Mouse (Mus musculus) naive thymus-derived CD4-positive, alpha-beta T cell, adult 2 months (primary cell): ENCODE results near the gene Tmem53.
"Not testable (repeated sequence)": the region's sequence is repeated elsewhere in the genome, so short reads cannot be mapped to it uniquely, and the experiment has no call there.

Experiments used
- DNase-seq: peaks from one replicate; pipeline ENCODE4 v3.0.0-alpha.2; 2011; ENCODE audit warnings: low read depth

Tmem53 gene

DNA sequence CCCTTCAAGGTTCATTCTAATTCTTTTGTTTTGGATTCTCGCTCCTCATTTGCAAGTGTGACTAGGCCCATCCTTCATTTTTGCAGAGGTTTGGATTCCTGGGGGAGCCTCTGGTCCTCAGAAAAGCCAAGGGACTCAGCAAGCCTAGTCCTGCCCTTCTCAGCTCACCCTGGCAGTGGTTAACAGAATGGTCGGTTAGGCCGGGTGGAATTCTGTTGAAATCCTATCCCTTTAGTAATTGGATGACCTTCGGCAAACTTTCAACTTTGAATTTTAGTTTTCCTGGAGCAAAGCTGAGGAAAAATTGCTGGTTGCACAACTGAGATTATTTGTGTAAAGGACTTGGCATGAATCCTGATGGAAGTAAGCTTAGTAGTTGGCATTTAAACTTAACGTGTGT, 600 bp downstream of the Tmem53 start:
- DNase-seq: no peak

DNA sequence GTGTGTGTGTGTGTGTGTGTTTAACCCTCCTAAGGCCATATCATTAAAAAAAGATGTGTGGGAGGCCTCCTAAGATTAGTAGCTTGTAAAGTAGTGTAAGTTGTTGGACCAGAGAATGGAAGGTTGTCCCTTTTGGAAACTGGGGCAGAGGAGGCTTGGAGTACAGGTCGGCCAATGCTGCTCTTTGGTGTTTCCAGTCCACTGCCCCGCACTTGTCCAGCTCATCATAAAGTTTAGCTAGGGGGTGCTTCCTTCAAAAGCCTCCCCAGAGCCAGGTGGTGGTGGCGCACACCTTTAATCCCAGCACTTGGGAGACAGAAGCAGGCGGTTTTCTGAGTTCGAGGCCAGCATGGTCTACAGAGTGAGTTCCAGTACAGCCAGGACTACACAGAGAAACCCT, 1.0 kb downstream of the Tmem53 start:
- no peak for DNase-seq

DNA sequence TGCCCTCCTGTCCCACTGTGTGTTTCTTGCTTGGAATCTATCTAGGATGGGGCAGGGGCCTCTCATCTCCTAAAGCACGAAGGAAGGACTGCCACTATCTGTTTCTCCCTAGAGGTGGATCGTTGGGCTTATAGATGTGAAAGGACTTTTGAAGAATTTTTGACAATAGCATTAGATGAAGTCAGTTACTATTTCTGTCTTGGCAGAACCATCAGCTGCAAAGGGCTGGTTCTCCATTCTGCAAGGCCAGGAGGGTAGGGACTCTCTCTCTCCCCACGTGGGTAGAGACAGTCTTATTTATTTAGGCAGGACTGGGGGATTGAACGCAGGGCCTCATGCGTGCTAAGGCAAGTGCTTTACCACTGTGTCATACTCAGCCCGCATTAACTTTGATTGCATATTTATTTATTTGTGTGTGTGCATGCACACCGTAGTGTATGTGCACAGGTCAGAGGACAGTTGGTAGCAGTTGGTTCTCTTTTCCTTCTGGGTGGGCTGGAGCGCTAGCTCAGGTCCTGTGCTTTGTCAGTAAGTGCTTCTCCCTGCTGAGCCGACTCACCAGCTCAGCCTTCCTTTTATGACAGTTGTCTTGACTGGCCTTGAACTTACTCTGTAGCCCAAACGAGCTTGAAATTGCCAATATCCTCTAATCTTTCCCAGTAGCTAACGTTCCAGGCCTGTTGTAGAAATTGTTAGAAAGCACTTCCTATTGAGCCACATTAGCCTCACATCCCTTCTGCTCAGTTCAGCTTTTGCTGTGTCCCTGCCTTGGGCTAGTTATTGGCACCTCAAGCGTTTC, 1.7 kb downstream of the Tmem53 start:
- no peak for DNase-seq

DNA sequence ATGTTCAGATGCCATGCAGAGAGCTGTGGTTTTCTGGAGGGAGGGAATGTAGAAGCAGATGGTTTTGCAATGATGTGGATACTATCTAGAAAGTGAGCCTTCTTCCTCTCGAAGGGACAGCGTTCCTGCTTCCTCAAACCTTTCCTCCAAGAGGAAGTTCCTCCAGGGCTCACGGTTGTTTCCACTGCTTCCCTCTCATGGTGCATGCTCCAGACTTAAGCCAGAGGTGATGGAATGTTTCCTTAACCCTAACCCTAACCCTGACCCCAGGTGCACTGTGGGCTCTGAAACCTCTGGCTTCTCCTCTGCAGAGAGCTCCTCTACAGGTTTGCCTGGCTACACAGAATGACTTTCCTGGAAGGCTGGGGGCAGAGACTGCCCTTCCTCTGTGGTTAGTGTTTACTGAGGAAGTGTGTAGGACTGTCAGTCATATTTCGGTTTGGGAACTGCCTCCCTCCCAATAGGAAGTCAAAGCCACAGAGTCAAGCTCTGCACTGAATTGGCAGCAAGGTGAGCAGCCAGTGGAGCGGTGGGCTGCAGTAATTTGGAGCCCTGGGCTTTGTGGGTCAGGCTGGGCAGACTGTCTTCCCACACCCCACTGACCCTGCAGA, 2.4 kb downstream of the Tmem53 start:
- no peak for DNase-seq

DNA sequence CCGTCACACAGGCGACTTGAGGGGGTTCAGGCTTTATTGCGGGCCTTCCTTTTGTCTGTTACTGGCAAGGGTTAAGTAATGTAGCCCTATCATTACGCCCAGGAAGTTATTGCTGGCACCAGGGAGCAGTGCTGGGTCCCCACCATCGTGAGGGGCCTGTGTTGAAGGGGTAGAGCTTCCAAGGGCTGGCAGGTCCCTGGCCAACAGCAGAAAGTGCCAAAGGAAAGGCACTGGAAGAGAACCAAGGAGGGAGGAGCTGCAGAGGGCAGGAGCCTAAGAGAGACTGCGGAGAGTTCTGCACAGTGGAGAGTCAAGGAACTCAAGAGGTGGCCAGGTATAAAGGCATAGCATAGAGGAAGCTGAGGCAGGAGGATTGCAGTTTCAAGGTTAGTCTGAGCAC, 2.9 kb downstream of the Tmem53 start:
- no peak for DNase-seq

DNA sequence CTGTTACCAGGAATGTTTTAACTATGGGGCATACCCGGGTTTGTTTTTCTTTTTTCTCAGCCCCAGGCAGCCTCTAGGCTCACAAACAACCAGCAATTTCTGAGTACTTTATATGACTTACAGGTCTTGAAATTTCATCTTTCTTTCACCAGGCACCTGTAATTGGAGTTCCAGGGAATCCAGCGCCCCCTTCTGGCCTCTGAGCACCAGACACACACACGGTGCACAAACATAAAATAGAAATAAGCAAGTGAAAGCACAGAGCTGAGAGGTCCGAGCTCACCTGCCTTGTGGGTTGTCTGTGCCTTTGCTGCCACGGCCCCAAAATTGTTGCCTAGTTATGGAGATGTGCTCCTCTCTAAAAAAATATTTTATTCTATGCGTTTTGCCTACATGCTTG, 8.2 kb downstream of the Tmem53 start:
- DNase-seq: not testable (repeated sequence)

DNA sequence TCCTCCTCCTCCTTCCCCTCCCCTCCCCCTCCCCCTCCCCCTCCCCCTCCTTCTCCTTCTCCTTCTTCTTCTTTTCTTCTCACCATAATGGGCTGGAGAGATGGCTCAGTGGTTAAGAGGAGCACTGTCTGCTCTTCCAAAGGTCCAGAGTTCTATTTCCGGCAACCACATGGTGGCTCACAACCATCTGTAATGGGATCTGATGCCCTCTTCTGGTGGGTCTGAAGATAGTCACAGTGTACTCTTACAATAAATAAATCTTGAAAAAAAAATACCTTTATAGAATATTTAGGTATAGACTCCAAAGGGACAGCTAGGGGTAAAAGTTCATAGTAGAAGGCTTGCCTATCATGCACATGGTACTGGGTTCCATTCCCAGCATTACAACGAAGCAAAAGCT, 9.5 kb downstream of the Tmem53 start:
- no peak for DNase-seq

DNA sequence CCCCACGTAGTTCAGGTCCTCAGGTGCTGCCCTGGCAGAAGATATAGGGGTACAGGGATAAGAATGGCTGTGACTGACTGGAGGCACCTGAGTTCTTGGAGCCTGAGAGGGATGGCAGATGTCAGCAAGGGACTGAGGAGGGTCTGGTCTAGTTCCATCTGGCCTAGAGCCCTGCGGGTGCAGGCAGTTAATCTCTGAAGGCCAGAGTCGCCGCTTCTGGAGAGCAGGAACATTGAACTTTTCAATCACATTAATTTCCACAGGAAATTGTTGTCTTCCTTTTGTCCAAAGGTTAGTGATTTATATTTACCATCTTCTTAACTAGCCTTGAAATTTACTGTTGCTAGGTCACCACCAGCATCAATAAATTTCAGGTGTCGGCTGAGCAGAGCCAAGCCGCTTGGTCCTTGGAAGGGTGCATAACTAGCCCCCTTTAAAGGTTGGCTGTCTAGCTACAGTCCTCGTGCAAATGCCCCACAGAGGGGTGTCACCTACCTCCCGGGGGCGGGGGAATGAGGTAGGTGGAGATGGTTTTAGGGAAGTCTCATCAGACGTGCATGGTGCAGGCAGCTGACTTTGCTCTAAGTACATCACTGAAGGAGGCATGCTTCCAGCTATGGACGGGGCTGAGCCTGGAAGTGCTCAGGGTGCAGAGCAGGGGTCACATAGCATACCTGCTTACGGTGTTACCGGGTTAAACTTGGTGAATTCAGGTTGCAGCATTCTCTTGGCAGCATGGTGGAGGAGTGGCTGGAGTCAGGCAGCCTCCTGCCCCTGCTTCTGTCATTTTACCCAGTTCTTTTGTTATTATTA, 10.6 kb downstream of the Tmem53 start:
- DNase-seq: no peak

DNA sequence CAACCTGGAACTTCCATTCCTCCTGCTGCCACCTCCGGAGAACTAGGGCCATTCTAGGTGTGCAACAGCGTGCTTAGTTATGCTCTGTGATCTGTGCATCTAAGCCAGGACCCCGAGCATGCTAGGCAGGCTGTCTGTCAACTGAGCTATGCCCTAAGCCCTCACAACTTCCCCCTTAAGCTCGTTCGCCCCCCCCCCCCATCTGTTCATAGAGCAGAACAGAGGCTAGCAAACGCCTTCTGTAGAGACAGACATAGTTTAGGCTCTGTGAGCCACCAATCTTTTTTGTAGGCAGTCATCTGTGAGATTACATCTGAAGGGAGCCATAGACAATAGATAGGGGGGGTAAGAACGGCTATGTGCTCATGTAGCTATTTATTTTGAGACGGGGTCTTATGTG, 11.2 kb downstream of the Tmem53 start:
- DNase-seq: no peak

DNA sequence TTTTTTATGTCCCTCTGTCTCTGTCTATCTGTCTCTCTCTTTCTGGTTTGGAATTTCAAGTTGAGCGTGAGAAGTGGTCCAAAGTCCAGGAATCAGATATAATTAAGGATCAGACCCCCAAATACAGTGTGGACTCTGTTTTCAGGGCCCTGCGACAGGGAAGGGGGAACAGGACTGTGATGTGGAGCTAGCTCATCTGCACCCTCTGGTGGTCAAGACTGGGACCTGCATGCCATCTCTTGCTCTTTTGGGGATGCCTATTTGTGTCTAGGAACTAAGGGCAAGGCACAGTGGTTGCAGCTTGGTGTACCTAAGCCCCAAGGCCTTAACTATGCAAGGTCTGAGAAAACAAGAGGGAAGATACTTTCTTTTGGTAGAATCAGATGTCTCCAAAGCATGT, 15.5 kb downstream of the Tmem53 start:
- peak; percentile 83 for DNase-seq

DNA sequence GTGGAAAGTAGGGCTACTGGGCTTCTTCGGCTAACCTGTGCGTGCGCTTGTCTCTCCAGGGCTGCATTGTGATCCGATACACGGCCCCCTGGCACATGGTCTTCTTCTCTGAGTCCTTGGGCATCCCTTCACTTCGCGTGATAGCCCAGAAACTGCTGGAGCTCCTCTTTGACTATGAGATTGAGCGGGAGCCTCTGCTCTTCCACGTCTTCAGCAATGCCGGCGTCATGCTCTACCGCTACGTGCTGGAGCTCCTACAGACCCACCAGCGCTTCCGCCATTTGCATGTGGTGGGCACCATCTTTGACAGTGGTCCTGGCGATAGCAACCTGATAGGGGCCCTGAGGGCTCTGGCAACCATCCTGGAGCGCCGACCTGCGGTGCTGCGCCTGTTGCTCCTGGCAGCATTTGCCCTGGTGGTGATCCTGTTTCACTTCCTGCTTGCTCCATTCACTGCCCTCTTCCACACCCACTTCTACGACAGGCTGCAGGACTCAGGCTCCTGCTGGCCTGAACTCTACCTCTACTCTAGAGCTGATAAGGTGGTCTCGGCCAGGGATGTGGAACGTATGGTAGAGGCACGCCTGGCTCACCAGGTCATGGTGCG, 16.2 kb downstream of the Tmem53 start:
- no peak for DNase-seq

DNA sequence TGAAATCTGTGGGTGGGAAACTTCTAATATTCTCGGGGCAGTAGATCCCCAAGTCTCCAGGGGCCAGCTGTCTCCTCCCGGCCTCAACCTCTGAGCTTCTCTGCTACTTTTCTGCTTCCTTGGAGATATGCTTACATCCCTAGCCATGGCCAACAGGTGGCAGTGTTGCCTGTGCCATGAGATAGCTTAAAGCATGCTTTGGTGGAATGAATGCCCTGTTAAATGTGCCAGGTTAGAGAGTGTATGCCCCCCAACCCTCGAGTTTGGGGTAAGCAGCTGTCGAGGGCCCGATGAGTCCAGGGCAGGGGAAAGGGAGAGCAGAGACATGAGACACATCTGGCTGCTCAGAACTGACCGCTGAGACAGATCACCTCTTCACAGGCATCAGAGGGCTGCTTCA, 18.5 kb downstream of the Tmem53 start:
- peak; percentile 80 for DNase-seq

DNA sequence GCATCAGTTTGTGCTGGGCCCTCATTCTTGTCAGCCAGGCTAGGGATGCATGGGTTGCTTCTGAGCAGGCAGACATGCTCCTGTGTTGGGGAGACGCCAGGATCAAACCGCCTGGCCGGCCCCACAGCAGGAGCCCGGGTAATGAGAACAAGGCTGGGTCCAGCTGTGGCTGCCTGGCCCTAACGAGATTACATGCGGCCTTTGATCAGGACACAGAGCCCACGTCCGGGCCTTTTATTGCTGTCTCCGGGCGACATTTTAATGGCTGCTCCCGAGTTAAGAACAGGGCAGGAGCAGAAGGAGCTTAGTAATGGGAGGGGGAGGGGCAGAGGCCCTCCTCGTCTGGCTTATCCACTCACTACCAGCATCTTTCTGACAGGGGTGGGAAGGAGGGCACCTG, 20.7 kb downstream of the Tmem53 start:
- DNase-seq: no peak

DNA sequence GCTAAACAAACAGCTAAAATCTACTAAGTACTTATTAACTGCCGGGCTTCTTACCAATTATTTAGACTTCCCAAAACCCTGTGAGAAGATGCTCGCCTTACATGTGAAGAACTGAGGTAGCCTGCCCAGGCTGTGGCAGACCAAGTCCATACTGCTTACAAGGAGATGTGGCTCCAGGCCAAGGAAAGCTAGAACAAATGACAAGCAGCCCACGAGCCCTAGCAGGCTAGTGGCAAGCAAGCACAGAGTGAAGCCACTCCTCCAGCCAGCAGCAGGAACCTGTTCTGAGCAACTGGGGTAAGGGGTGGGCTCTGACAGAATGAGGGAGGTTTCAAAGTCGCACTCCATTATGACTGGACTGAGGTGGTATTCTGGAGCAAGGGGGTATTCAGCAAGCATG, 23.0 kb downstream of the Tmem53 start:
- DNase-seq: no peak

DNA sequence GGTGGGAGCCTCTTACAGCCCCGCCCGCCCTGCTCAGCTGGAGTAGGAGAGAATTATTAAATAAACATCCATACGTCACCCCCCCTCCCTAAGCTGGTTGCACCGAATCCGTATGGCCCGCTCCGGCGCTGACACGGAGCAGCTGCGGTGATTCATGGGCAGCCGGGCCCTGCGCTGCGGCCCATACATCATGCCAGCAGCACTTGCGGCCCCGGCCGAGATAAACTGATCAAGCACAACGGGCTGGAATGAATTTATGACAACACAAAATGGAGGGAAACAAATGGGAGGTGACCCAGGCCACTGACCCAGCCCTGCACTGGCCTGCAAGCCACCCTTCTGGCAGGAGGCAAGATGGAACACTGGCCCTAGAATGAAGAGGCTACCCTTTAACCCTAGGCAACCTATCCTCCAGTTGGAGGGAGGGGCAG, 24.5 kb downstream of the Tmem53 start:
- no peak for DNase-seq

DNA sequence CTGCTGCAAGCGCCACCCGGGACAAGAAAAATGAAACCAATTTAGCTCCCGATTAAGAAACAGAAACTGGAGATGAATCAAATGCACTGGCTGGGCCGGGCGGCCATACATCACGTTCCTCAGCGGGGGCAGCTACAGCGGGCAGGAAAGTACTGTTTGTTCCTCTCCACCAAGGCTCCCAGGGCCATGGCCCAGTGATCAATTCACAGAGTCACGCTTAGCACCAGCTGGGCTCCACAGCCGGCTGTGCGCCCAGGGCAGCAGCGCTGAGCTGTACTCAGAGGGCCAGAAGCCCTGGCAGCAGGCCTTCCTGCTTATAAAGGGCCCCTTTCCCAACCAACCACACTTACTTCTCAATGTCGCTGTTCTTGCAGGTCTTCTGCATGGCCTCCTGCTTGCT, 25.3 kb downstream of the Tmem53 start:
- no peak for DNase-seq

DNA sequence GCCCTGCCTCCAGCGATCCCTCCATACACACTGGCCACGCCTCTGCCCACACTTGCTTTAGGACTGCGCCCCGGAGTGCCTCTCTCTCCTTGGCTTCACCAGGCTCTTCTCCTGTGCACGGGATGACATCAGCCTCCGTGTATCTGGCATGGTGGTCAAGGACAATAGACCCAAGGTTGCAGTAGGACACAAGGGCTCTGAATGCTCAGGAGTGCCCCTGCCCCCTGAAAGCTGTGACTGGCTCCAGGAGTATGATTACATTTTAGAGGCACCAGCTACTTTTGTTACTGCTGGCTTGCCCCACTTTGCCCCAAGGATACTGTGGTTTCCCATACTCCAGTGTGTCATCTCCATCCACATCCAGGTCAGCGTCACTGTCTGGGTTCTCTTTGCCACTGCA, 25.9 kb downstream of the Tmem53 start:
- DNase-seq: no peak

DNA sequence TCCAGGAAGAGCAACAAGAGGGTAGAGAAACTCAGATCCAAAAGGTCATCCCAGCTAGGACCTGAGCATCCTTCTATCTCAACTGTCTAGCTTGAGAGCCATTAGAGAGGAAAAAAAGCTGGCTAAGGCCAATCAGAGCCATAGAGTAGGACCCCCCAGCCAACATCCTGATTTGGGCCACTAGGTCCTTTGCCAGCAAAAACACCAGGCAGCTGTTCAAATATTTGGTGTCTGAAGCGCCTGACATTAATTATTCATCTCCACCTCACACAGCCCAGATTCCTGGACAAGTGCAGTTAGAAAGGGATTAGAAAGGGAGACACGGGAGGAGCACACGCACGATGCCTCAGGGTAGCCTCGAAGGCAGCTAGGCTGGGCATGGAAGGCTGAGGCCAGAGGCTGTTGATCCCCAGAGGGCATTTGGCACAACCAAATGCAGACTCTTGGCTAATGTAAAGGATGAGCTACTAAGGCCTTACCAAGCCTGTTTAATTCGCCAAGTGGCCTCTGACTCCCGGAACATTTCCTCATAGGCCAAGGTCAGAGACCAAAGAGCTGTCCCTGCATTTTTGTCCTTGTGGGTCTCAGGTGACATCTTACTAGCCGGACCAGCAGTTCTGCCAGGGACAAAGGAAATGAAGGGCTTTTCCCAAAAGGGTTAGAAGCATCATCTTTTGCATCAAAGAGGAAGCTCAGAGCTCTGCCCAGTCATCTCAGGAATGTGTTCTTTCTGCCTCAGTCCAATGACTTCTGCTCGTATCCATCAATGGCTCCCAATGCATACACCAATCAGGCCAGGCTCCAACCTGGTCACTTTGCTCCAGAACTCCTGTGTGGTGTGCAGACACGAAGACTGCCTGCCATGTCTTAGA, 26.9 kb downstream of the Tmem53 start:
- no peak for DNase-seq

DNA sequence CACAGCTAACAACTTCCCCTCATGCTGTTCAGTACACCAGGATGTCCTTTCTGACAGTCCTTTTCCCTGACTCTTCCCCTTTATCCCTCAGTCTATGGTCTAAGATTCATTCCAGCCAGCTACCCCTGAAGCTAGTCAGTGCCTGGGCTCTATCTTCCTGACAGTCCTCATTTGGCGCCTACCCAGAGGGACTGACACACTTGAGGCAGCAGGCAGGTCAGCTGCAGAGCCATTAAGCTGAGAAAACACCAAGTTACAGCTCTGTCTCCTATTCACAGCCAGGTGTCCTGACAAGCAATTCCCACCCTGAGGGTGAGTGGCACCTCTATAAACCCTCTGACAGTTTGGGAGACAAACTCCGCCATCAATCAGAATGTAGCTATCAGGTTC, 27.5 kb downstream of the Tmem53 start:
- no peak for DNase-seq

DNA sequence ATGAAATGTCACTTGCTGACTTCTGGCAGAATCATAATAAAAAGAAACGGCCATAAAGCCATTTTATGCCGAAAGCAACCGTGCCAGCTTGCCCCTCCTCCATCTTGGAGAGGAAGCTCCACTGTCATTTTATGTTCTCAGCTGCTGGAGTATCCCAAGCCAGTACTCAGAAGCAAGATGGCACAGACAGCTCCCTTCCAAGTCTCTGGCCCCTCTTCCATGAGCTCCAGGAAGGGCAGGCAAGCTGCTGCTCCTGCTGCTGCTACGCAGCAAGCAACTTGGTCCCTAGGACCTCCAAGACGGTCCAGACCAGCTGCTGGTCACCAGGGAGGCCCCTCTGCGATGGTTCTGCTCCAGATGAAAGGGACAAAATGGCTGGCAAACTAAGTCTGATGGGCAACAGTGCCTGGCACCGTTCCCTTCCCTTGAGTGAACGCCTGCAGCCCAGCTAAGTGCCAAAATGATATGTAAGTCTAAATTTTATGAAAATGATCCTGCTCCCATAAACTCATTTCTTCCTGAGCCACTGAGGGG, 28.7 kb downstream of the Tmem53 start:
- no peak for DNase-seq

DNA sequence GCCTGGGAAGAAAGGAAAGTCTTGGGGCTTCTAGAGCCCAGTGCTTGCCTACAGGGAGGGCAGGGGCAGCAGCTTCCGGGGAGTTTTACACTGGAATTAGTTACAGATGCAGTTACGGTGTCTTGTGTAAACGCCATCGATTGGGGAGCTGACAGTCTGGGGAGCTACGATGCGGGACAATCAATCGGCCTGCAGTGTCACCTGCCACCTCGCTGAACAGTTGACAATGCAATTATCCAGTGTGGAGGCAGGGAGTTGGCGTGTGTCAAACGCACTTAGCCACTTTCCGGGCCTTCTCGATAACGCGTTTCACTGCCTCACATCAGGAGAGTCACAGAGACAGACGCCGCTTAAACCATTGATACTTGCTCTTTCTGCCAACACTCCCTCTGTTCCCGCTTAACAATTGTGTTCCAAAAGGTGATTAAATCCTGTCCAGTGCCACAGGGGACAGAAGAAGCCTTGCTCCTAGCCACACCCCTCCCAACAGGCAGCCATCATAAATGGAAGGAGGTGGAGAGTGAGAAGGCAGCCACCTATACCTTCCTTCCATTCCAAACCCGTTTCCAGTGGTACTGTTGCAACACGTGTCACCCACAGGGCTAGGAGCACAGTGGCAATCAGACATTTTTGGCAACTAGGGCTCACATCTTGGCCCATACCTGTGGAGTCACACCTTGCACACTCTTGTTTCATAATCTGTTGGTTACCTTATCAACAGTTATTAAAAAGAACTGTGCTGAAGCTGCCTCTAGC, 29.5 kb downstream of the Tmem53 start:
- DNase-seq: no peak
